Mouse (Mus musculus): ENCODE data around the gene Vamp3. TPM values are rescaled to one million over a fixed set of nuclear protein-coding genes. Genes with fewer than 3 reads are reported as not detected.
A peak's percentile ranks its signal among the peaks of the same experiment; 100 is the strongest.

Gene Vamp3
- total and polyA plus RNA-seq, 3 experiments: 29.2 to 68.4 (median 44.1) TPM

- in situ Hi-C loops (cut with MboI; ENCODE audit: low pct_ligation_motif_present, low pct_unique_long_range_greater_than_20kb, low sequenced_read_pairs): loop anchor here (5.0 kb wide), 1 partner anchor 38 kb away; no protein-coding TSS in a partner anchor
- H3K4me1 ChIP-seq (ENCODE audit: control insufficient read depth in 1 of 2, insufficient read depth in 2 of 2): peaks cover 20 to 37% of the 10 kb centered on the region in 2 experiments
- no peaks in the 10 kb centered on the region for H3K9me3 ChIP-seq (replicated peaks; ENCODE audit: low read length)
- TF ChIP-seq UBTF (IDR thresholded peaks at IDR 0.05; ENCODE audit: low read depth, low read length) (no peak), MAZ (IDR thresholded peaks at IDR 0.05; ENCODE audit: low read depth, low read length) (no peak), NELFE (IDR thresholded peaks at IDR 0.05; ENCODE audit: low read depth, low read length) (no peak), POLR2AphosphoS2 (IDR thresholded peaks at IDR 0.05; ENCODE audit: low read depth, low read length) (no peak), TBP (conservative IDR thresholded peaks at IDR 0.05; ENCODE audit: low read depth, low read length) (no peak), EP300 (IDR thresholded peaks at IDR 0.05; ENCODE audit: low read length) (peak; percentile 26; the same call in 1 of the 2 replicates), RCOR1 (conservative IDR thresholded peaks at IDR 0.05; ENCODE audit: low read depth, low read length) (no peak), ZC3H11A (IDR thresholded peaks at IDR 0.05; ENCODE audit: low read depth, low read length) (no peak), ZMIZ1 (IDR thresholded peaks at IDR 0.05; ENCODE audit: low read depth, low read length) (no peak), ZKSCAN1 (IDR thresholded peaks at IDR 0.05; ENCODE audit: borderline replicate concordance, low read depth, low read length) (no peak), SMC3 (IDR thresholded peaks at IDR 0.05; ENCODE audit: low read depth, low read length) (no peak), RAD21 (IDR thresholded peaks at IDR 0.05; ENCODE audit: low read depth, low read length) (no peak), NRF1 (IDR thresholded peaks at IDR 0.05; ENCODE audit: low read depth, low read length) (no peak), MAFK (IDR thresholded peaks at IDR 0.05; ENCODE audit: insufficient replicate concordance, low read length) (no peak), KAT2A (IDR thresholded peaks at IDR 0.05; ENCODE audit: insufficient replicate concordance, low read length) (no peak), HCFC1 (IDR thresholded peaks at IDR 0.05; ENCODE audit: low read depth, low read length) (no peak), CHD1 (IDR thresholded peaks at IDR 0.05; ENCODE audit: low read depth, low read length) (no peak), JUND (conservative IDR thresholded peaks at IDR 0.05; ENCODE audit: low read depth, low read length) (no peak), USF1 (IDR thresholded peaks at IDR 0.05; ENCODE audit: low read depth, low read length) (peak; percentile 68), JUN (IDR thresholded peaks at IDR 0.05; ENCODE audit: insufficient read depth, low read depth, low read length) (no peak), PAX5 (IDR thresholded peaks at IDR 0.05; ENCODE audit: low read length) (no peak), MXI1 (IDR thresholded peaks at IDR 0.05; ENCODE audit: low read depth, low read length) (peak; percentile 48; the same call in 1 of the 2 replicates), USF2 (conservative IDR thresholded peaks at IDR 0.05; ENCODE audit: low read depth, low read length) (peak; percentile 70), BHLHE40 (IDR thresholded peaks at IDR 0.05; ENCODE audit: low read depth, low read length) (peak; percentile 91), E2F4 (IDR thresholded peaks at IDR 0.05; ENCODE audit: insufficient replicate concordance, low read depth, low read length) (no peak), CHD2 (IDR thresholded peaks at IDR 0.05; ENCODE audit: low read length) (no peak), ELF1 (IDR thresholded peaks at IDR 0.05; ENCODE audit: low read depth, low read length) (no peak), MYC (IDR thresholded peaks at IDR 0.05; ENCODE audit: low read depth, low read length) (no peak), SIN3A (IDR thresholded peaks at IDR 0.05; ENCODE audit: low read length) (no peak), GABPA (IDR thresholded peaks at IDR 0.05; ENCODE audit: insufficient replicate concordance, low read depth, low read length) (no peak), CTCF (conservative IDR thresholded peaks at IDR 0.05 in 1 of 2, IDR thresholded peaks at IDR 0.05 in 1 of 2; ENCODE audit: low read depth in 2 of 2, low read length in 2 of 2) (no peak), MEF2A (IDR thresholded peaks at IDR 0.05; ENCODE audit: borderline replicate concordance, low read depth, low read length) (no peak), POLR2A (IDR thresholded peaks at IDR 0.05; ENCODE audit: low read depth, low read length) (no peak), ETS1 (conservative IDR thresholded peaks at IDR 0.05; ENCODE audit: low read depth, low read length) (0 out of 2 replicates have a peak, but pooled peaks have one; percentile 14), IRF4 (IDR thresholded peaks at IDR 0.05; ENCODE audit: low read depth, low read length) (no peak), ZNF384 (IDR thresholded peaks at IDR 0.05; ENCODE audit: low read depth, low read length) (no peak), MAX (IDR thresholded peaks at IDR 0.05; ENCODE audit: low read length) (0 out of 2 replicates have a peak, but pooled peaks have one; percentile 45), TCF12 (IDR thresholded peaks at IDR 0.05; ENCODE audit: low read depth, low read length) (no peak)
- no peak overlapping the region for H3K9ac ChIP-seq (ENCODE audit: insufficient read depth, low read depth)
- H3K4me3 ChIP-seq (replicated peaks in 1 of 3; ENCODE audit: low read depth in 2 of 3, low read length in 2 of 3, poor library complexity in 1 of 3): no peak overlapping the region
- dilution Hi-C loops (cut with MboI; ENCODE audit: extremely low pct_ligation_motif_present, extremely low pct_unique_long_range_greater_than_20kb, low sequenced_read_pairs): no loop called here
- no peak overlapping the region for H3K4me2 ChIP-seq (ENCODE audit: insufficient read depth, low read depth, poor library complexity, severe bottlenecking)
- H3K36me3 ChIP-seq (replicated peaks in 1 of 2; ENCODE audit: control insufficient read depth in 1 of 2, insufficient read depth in 1 of 2, low read length in 1 of 2): no peaks in the 10 kb centered on the region
- no peaks in the 10 kb centered on the region for H3K27me3 ChIP-seq (replicated peaks)
- H3K79me2 ChIP-seq (replicated peaks; ENCODE audit: control insufficient read depth, extremely low read depth, insufficient read depth, poor library complexity, severe bottlenecking): no peaks in the 10 kb centered on the region
- DNase-seq (ENCODE audit: extremely low read depth): peak; percentile 48
- H3K27ac ChIP-seq (ENCODE audit: insufficient read depth, low read depth): 0 out of 2 replicates have a peak overlapping the region, but pooled peaks have one; percentile 8
Observed at GRCm38 (mm10) chr4:151005656-151006318, 52.0 kb downstream of the Vamp3 start.
